Mouse (Mus musculus): Measurements from ENCODE around the gene Mcl1. TPM values are rescaled to one million over a fixed set of nuclear protein-coding genes. Genes with fewer than 3 reads are reported as not detected.

Mcl1 gene
- polyA plus RNA-seq, 1 experiment from 2014 or later: 52.3 TPM

GRCm38 (mm10) chr3:95672461-95672860, 13.9 kb downstream of the Mcl1 start:
- Histone ChIP-seq H3K9me3 (no peaks in the 10 kb centered on the region), H3K4me3 (replicated peaks) (no peak overlapping the region), H3K4me2 (replicated peaks) (no peak overlapping the region), H3K4me1 (replicated peaks) (peaks cover 63% of the 10 kb centered on the region), H3K9ac (no peak overlapping the region), H3K27me3 (replicated peaks) (no peaks in the 10 kb centered on the region), H3K36me3 (no peaks in the 10 kb centered on the region), H3K27ac (peak overlapping the region; percentile 97)
- WGBS: 42% methylated on average over 3 of the region's 3 CpGs
- no peak for ATAC-seq

GRCm38 (mm10) chr3:95672861-95673706, 14.5 kb downstream of the Mcl1 start:
- Histone ChIP-seq H3K4me3 (replicated peaks) (no peak overlapping the region), H3K4me1 (replicated peaks) (peaks cover 57% of the 10 kb centered on the region), H3K4me2 (replicated peaks) (peak overlapping the region; percentile 37), H3K9me3 (no peaks in the 10 kb centered on the region), H3K36me3 (no peaks in the 10 kb centered on the region), H3K9ac (peak overlapping the region; percentile 26), H3K27me3 (replicated peaks) (no peaks in the 10 kb centered on the region), H3K27ac (peak overlapping the region; percentile 97)
- WGBS: 35% methylated on average over 10 of the region's 10 CpGs
- ATAC-seq: no peak

GRCm38 (mm10) chr3:95673707-95674211, 15.2 kb downstream of the Mcl1 start:
- H3K4me2 ChIP-seq (replicated peaks): peak overlapping the region; percentile 37
- peak overlapping the region; percentile 26 for H3K9ac ChIP-seq
- peak; percentile 2; the same call in 1 of the 2 replicates for ATAC-seq
- no peak overlapping the region for H3K4me3 ChIP-seq (replicated peaks)
- H3K4me1 ChIP-seq (replicated peaks): peaks cover 51% of the 10 kb centered on the region
- peak overlapping the region; percentile 97 for H3K27ac ChIP-seq
- no peaks in the 10 kb centered on the region for H3K27me3 ChIP-seq (replicated peaks)
- no peaks in the 10 kb centered on the region for H3K9me3 ChIP-seq
- no peaks in the 10 kb centered on the region for H3K36me3 ChIP-seq
- 14% methylated on average over 11 of the region's 11 CpGs for WGBS

GRCm38 (mm10) chr3:95674236-95674635, 15.6 kb downstream of the Mcl1 start:
- WGBS: 0% methylated on average over 2 of the region's 2 CpGs
- H3K27ac ChIP-seq: peak overlapping the region; percentile 97
- H3K36me3 ChIP-seq: no peaks in the 10 kb centered on the region
- H3K4me3 ChIP-seq (replicated peaks): no peak overlapping the region
- H3K9ac ChIP-seq: peak overlapping the region; percentile 26; the same call in 1 of the 2 replicates
- peaks cover 51% of the 10 kb centered on the region for H3K4me1 ChIP-seq (replicated peaks)
- ATAC-seq: peak; percentile 86
- H3K27me3 ChIP-seq (replicated peaks): no peaks in the 10 kb centered on the region
- H3K4me2 ChIP-seq (replicated peaks): peak overlapping the region; percentile 37
- no peaks in the 10 kb centered on the region for H3K9me3 ChIP-seq

- H3K27ac ChIP-seq: peak overlapping the region; percentile 97
- no peak overlapping the region for H3K4me3 ChIP-seq (replicated peaks)
- H3K9ac ChIP-seq: 0 out of 2 replicates have a peak overlapping the region, but pooled peaks have one; percentile 21
- peak overlapping the region; percentile 37 for H3K4me2 ChIP-seq (replicated peaks)
- no peaks in the 10 kb centered on the region for H3K36me3 ChIP-seq
- no peaks in the 10 kb centered on the region for H3K9me3 ChIP-seq
- H3K4me1 ChIP-seq (replicated peaks): peaks cover 51% of the 10 kb centered on the region
- 2% methylated on average over 6 of the region's 6 CpGs for WGBS
- ATAC-seq: peak; percentile 73
- no peaks in the 10 kb centered on the region for H3K27me3 ChIP-seq (replicated peaks)
Observed at GRCm38 (mm10) chr3:95674812-95675211, 16.2 kb downstream of the Mcl1 start.

- no peaks in the 10 kb centered on the region for H3K9me3 ChIP-seq
- peak overlapping the region; percentile 37 for H3K4me2 ChIP-seq (replicated peaks)
- WGBS: 13% methylated on average over 8 of the region's 8 CpGs
- no peaks in the 10 kb centered on the region for H3K27me3 ChIP-seq (replicated peaks)
- peak; percentile 59 for ATAC-seq
- H3K36me3 ChIP-seq: no peaks in the 10 kb centered on the region
- H3K27ac ChIP-seq: peak overlapping the region; percentile 97
- H3K9ac ChIP-seq: peak overlapping the region; percentile 21
- H3K4me1 ChIP-seq (replicated peaks): peaks cover 55% of the 10 kb centered on the region
- no peak overlapping the region for H3K4me3 ChIP-seq (replicated peaks)
Observed at GRCm38 (mm10) chr3:95675301-95676092, 16.9 kb downstream of the Mcl1 start.

GRCm38 (mm10) chr3:95676745-95677419, 18.3 kb downstream of the Mcl1 start:
- H3K27ac ChIP-seq: peak overlapping the region; percentile 97; the same call in 1 of the 2 replicates
- WGBS: 65% methylated on average over 15 of the region's 15 CpGs
- ATAC-seq: no peak
- no peak overlapping the region for H3K4me2 ChIP-seq (replicated peaks)
- no peaks in the 10 kb centered on the region for H3K9me3 ChIP-seq
- H3K36me3 ChIP-seq: no peaks in the 10 kb centered on the region
- peaks cover 60% of the 10 kb centered on the region for H3K4me1 ChIP-seq (replicated peaks)
- no peaks in the 10 kb centered on the region for H3K27me3 ChIP-seq (replicated peaks)
- no peak overlapping the region for H3K9ac ChIP-seq
- no peak overlapping the region for H3K4me3 ChIP-seq (replicated peaks)

- H3K36me3 ChIP-seq: no peaks in the 10 kb centered on the region
- no peak for ATAC-seq
- H3K4me1 ChIP-seq (replicated peaks): peaks cover 56% of the 10 kb centered on the region
- H3K9me3 ChIP-seq: no peaks in the 10 kb centered on the region
- no peak overlapping the region for H3K27ac ChIP-seq
- 84% methylated on average over 19 of the region's 19 CpGs for WGBS
- H3K27me3 ChIP-seq (replicated peaks): no peaks in the 10 kb centered on the region
- no peak overlapping the region for H3K9ac ChIP-seq
- H3K4me2 ChIP-seq (replicated peaks): no peak overlapping the region
- no peak overlapping the region for H3K4me3 ChIP-seq (replicated peaks)
Observed at GRCm38 (mm10) chr3:95677420-95678090, 19.0 kb downstream of the Mcl1 start.

- Histone ChIP-seq H3K9me3 (no peaks in the 10 kb centered on the region), H3K4me3 (replicated peaks) (no peak overlapping the region), H3K27me3 (replicated peaks) (no peaks in the 10 kb centered on the region), H3K9ac (no peak overlapping the region), H3K4me1 (replicated peaks) (peaks cover 36% of the 10 kb centered on the region), H3K36me3 (no peaks in the 10 kb centered on the region), H3K27ac (no peak overlapping the region), H3K4me2 (replicated peaks) (no peak overlapping the region)
- ATAC-seq: no peak
- WGBS: 91% methylated on average over 8 of the region's 8 CpGs
Observed at GRCm38 (mm10) chr3:95679551-95679950, 21.0 kb downstream of the Mcl1 start.

GRCm38 (mm10) chr3:95680673-95681072, 22.1 kb downstream of the Mcl1 start:
- H3K27me3 ChIP-seq (replicated peaks): no peaks in the 10 kb centered on the region
- no peak for ATAC-seq
- H3K9me3 ChIP-seq: no peaks in the 10 kb centered on the region
- H3K4me2 ChIP-seq (replicated peaks): no peak overlapping the region
- H3K36me3 ChIP-seq: no peaks in the 10 kb centered on the region
- no peak overlapping the region for H3K4me3 ChIP-seq (replicated peaks)
- no peak overlapping the region for H3K27ac ChIP-seq
- H3K4me1 ChIP-seq (replicated peaks): peaks cover 29% of the 10 kb centered on the region
- 90% methylated on average over 6 of the region's 6 CpGs for WGBS
- no peak overlapping the region for H3K9ac ChIP-seq

GRCm38 (mm10) chr3:95681365-95681764, 22.8 kb downstream of the Mcl1 start:
- no peak overlapping the region for H3K9ac ChIP-seq
- peaks cover 23% of the 10 kb centered on the region for H3K4me1 ChIP-seq (replicated peaks)
- no peak overlapping the region; the same call in 1 of the 2 replicates for H3K4me2 ChIP-seq (replicated peaks)
- H3K9me3 ChIP-seq: no peaks in the 10 kb centered on the region
- no peak overlapping the region for H3K4me3 ChIP-seq (replicated peaks)
- WGBS: 41% methylated on average over 11 of the region's 11 CpGs
- H3K36me3 ChIP-seq: no peaks in the 10 kb centered on the region
- H3K27ac ChIP-seq: no peak overlapping the region
- H3K27me3 ChIP-seq (replicated peaks): no peaks in the 10 kb centered on the region
- no peak for ATAC-seq

All from intestine, embryonic 15.5 days (tissue).